Mouse (Mus musculus) kidney, postnatal 36 days (tissue): ENCODE data around the gene Agbl1.
"Not testable (repeated sequence)": the region's sequence is repeated elsewhere in the genome, so short reads cannot be mapped to it uniquely, and the experiment has no call there.

Experiments
- DNase-seq, 2 experiments: peaks; one replicate each; pipeline ENCODE4 v3.0.0; 2021 to 2022; ENCODE audit warnings: mixed read lengths in 2 of 2

Gene Agbl1

DNA sequence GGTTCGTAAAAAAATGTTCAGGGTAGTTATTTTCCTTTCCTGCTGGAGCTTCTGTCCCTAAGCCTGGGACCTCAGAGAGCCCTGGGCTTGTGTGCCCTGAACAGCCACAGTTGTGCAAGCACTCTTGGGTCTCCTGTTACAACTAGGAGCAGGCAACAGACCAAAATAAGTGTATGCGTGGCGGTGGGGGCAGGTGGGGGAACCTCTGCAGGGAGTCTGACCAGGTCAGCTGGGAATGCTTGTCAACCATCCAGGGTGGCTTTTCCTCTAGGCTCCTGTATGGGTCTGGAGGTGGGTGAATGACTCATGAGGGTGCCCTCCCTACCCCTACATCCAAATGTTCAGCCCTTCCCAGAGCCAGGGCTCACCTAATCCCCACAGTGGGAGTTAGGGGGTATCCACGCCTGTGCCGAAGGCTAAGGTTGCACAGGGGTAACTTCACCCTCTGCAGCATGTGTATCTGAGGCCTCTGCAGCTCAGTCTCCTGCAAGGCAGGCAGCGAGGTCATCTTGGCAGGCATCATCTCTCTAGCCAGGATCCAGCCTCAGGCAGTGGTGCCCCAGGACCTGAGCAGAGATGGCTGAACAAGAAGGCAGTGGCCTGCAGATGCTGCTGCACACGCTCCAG is at the start of gene Agbl1:
Gene Agbl1 (plus strand): TSS at position 577 of the 627 bp plus-strand sequence.
- no peak for DNase-seq

DNA sequence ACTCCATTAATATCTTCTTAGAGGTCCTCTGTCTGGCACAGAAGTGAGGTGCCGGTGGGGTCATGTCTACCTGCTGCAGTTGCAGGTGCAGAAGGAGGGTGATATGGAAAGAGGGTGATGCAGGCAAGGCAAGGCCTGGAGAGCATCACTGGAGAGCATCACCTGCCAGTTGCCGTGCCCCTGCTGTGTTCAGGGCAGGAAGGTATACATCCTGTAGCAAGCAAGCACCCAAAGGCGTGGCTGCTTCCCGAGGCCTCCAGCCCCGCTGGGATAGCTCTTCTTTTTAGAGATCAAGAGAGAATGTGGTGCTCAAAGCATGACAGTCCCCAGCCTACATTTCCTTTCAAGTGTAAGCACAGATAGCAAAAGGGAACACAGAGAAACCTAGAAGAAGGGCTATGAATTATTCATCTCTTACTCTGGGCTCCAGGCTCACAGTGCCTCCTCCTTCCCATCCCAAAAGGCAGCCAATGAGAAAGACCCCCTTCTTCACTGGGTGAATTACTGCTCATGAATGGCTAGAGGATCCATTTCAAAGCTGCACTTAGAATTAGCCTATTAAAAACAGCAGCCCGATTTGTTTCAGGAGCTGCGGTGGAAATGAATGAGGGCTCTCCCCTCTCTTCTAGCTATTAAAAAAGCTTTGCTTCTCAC is 44.6 kb upstream of the Agbl1 start:
- DNase-seq = no peak

- DNase-seq = no peak
These were observed 44.0 kb upstream of the Agbl1 start for GRCm38 (mm10) chr7:76185681-76186121.

DNA sequence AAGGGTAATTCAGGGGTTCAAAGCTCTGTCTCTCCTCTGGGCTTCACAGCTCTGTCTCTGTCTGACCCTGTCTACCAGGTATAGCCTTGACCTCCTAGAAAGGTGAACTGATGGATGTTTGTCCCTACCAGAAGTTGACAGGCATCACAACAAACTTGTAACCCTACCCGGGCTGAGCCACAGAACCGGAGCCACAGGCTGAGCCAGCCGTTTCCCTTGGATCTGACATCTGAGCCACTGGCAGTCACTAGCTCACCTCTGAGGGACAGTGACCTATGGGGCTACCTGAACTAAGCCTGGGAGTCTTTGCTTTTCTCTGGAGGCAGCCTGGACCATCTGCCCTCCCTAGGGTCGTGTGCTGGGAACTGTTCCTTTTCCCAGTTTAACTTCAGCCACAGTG is 11.1 kb upstream of the Agbl1 start:
- DNase-seq = no peak

GRCm38 (mm10) chr7:76219797-76220469 is 9.8 kb upstream of the Agbl1 start:
- DNase-seq = no peak

- DNase-seq = no peak
These were observed 7.0 kb upstream of the Agbl1 start for GRCm38 (mm10) chr7:76222691-76223090.

DNA sequence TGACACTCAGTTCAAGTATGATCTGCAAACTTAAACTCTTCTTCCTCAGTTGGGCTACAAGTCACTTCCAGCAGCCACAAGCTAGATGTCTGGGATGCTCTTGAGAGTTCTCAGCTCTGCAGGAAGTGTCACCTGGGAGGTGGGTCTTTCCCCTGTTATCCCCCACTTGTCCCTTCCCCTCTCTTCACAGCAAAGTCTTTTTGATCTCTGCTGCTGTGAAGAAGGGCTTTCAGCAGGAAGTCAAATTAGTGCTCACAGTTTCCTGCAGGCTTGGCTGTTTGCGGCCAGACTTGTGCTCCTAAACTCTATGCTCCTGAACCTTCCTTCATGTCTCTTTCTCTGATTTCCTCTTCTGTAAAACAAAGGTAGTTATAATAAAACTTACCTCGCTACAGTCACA is 806 bp upstream of the Agbl1 start:
- no peak for DNase-seq

DNA sequence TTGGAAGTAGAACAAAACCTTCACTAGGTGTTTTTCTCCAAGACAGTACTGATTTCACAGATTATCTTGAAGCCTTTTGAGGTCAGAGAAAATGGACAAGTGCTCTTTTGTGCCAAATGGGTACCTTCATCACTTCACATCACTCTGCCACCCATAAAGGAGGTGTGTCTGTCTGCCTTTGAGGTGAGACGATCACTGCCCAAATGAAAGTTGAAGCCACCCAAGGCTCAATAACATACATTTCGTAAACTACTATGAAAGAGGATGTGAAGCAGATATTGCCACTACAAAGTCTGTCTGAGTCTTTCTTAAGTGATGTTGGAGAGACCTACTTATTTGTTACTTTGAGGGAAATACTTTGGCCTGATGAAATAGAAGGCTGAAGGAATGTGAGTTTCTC is 4.6 kb downstream of the Agbl1 start:
- no peak for DNase-seq

- DNase-seq = no peak
These were observed 7.8 kb downstream of the Agbl1 start for GRCm38 (mm10) chr7:76237497-76237896.

DNA sequence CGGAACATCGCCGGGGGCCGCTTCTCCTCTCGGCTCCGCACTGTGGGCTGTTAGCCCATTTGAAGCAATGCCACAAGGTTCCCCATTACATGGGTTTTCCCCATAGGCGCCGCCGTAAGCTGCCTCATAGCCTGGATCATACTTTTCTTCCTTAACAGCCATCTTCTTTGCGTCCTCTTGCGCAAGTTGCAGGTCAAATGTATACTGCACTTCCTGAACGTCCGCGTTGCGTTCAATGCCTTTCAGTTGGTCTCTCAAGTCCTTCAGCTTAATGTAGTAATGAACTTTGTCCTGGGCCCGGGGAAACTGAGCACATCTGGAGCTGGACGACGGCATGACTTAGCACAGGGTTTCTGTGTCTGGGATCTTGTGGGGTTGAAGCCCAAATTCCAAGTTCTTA is 15.2 kb downstream of the Agbl1 start:
- not testable (repeated sequence) for DNase-seq

GRCm38 (mm10) chr7:76275061-76275460 is 45.4 kb downstream of the Agbl1 start:
- DNase-seq = no peak

- DNase-seq = no peak
These were observed 53.1 kb downstream of the Agbl1 start for GRCm38 (mm10) chr7:76282831-76283230.

- DNase-seq = no peak
These were observed 57.8 kb downstream of the Agbl1 start for GRCm38 (mm10) chr7:76287531-76287930.

DNA sequence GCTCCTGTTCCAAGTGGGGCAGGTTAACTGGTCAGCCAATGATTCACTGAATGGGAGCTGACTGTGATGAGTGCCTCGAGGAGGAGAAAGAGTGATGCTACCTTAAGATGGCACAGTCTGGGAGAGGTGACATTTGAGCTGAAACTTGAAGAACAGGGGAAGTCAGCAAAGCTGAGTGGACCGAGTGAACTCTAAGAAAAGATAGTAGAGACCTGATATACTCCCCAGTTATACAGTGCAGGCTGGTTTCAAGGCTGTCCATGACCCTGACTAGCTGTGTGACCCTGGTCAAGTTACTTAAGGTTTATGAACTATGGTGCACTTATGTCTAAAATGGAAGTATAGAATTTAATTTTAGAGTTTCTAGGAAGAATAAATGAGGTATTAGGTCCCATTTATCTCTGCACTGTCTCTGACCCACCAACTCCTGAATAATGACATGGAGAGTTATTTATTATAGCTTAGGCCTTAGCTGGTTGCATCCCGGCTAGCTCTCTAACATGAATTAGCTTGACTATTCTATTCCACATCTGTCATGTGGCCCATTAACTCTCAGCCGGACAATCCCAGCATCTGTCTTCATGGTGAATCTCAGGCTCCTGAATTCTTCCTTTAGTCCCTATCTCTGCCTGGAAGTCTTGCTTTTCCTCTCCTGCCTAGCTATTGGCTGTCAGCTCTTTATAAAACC is 92.3 kb downstream of the Agbl1 start:
- no peak for DNase-seq

DNA sequence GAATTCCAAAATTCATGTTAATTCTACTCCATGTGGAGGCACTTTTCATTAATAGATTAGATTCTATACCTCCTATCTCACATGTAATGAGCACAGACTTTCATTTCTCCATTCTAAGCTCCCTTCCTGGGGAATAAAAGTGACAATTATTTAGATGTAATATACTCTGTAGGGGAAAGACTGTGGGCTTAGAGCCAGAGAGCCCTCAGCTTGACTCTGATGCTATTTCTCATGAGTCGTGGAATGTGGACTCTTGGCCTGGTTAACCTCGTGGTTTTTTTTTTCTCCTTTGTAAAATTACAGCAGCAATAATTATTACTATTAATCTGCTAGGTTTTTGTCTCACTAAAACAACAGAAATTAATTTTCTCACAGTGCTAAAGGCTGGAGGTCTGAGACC is 96.4 kb downstream of the Agbl1 start:
- no peak for DNase-seq

DNA sequence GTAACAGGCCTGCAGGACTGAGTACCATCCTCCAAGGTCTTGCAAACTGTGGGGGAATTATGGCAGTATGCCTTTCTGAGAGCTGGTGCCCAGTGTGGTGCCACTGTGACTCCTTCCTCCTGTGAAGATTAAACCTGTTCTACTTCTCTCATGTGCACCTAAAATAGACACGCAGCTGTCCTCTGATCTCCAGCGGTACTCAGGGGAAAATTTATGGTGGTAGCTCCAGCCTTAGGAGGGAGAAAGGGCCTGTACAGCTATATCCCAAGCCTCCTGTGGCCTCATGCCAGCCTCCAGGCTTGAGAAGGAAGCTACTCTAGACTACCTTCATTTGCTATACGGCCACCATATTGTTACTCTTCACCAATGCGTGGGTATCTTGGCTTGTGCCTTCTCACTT is 109.6 kb downstream of the Agbl1 start:
- DNase-seq = no peak

GRCm38 (mm10) chr7:76341601-76342000 is 111.9 kb downstream of the Agbl1 start:
- DNase-seq = no peak

DNA sequence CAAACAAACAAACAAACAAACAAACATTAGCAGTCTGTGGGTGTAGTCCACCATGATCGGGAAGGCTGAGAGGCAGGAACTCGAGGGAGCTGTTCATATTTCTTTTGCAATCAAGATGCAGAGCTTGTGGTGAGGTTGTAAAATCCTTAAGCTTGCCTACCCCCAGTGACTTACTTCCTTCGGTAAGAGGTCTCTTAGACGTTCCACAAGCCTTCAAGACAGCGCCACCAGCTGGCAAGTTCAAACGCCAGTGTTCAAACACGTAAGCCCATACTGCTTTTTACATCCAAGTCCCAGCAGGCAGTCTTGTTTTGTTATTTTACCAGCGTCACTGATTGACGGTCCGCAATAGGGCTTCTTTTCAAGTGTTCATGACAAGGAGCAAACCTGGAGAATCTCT is 123.8 kb downstream of the Agbl1 start:
- peak in 1 of 2 experiments; percentile 10 for DNase-seq

- DNase-seq = peak; percentile 51 to 65
These were observed 124.8 kb downstream of the Agbl1 start for GRCm38 (mm10) chr7:76354510-76354909.

DNA sequence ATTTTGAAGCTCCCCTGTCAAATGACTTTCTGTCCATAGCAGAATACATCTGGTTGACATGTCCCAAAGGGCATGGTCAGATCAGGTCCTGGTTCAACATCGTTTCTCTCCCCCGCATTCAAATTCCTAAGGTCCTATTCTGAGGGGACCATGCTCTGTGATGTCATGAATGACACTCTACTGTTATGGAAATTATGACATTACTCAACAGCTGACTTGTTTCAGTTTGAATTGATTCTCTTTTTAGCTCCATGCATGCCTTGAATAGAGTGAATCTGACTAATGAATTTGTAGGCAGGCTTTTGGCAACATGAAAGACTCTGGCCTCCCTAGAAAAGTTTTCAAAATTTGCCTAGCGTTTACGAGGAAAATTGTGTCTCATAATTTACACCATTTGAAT is 141.6 kb downstream of the Agbl1 start:
- DNase-seq = no peak

GRCm38 (mm10) chr7:76379493-76379892 is 149.8 kb downstream of the Agbl1 start:
- DNase-seq = no peak

DNA sequence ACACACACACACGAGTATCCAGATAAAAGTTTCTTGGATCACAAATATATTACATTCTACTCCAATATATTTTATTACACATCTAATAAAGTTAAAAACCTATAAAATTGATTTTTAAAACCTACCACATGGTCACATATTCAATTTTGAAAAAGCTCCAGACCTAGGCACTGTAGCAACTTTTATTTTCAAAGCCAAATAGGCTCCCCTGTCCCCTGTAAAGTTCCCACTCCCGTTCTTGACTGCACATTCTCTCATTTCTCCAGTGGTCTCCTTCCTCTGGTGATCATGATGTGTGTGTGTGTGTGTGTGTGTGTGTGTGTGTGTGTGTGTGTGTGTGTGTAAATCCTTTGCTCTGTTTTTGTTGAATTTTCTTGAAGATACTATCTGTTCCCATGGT is 152.3 kb downstream of the Agbl1 start:
- DNase-seq = no peak

DNA sequence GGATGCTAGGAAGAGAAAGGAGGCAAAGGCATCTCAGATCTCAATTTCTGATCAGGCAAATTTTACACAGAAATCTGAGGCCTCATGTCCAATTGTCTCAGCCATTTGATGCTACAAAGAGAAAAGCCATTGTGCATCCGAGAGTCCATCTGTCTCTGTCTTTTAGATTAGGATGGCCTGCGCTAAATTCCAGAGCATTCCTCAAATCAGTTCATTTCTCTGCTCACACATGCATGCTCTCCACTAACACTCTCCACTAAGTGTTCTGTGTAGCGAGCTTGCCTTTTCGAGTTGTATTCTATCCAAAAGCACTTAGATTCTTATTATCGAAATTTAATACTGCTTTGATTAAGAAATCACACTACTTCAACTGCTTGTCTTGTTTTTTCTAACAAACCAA is 159.6 kb downstream of the Agbl1 start:
- DNase-seq = no peak
